In genomic region chr4:46276851-46277581, GRCm38 (mm10) we compare ENCODE assay signal across 8 mouse cellular contexts.
DNase-seq lines count a peak whose midpoint lies in the region; ATAC-seq and TF ChIP-seq lines count a peak whose summit lies in the region.

No protein-coding gene starts in this region.

- peak; percentile 62; the same call in 1 of the 2 replicates for ATAC-seq in embryonic facial prominence, embryonic 11.5 days (replicated peaks; ENCODE audit: insufficient number of reproducible peaks, low FRiP score, low TSS enrichment, low read depth)
- ATAC-seq in intestine, embryonic 14.5 days (replicated peaks; ENCODE audit: low FRiP score, low TSS enrichment, low read depth), result no peak

- H3K27me3 ChIP-seq in liver, adult 2 months (ENCODE audit: control insufficient read depth, insufficient read depth, low read length), result no peaks in the 10 kb centered on the region
- H3K27me3 ChIP-seq in embryonic facial prominence, embryonic 11.5 days (ENCODE audit: control insufficient read depth, insufficient read depth, low read length), result no peaks in the 10 kb centered on the region
- no peaks in the 10 kb centered on the region for H3K27me3 ChIP-seq in intestine, embryonic 14.5 days (replicated peaks; ENCODE audit: control insufficient read depth, insufficient read depth, low read length)

- 25% methylated on average over 19 of the region's 19 CpGs for WGBS in liver, adult 2 months
- 2% methylated on average over 19 of the region's 19 CpGs for WGBS in embryonic facial prominence, embryonic 11.5 days
- WGBS in intestine, embryonic 14.5 days, result 11% methylated on average over 19 of the region's 19 CpGs
- WGBS in lung, adult 2 months, result 14% methylated on average over 19 of the region's 19 CpGs

- no peak for TF ChIP-seq POLR2A in liver, adult 2 months (IDR thresholded peaks at IDR 0.05; ENCODE audit: extremely low read depth, insufficient read depth, low read length)
- no peak for TF ChIP-seq POLR2A in lung, adult 2 months (IDR thresholded peaks at IDR 0.05; ENCODE audit: borderline replicate concordance, extremely low read depth, low read depth, low read length)

- H3K4me1 ChIP-seq in liver, adult 2 months (ENCODE audit: control insufficient read depth, insufficient read depth, low read length), result peaks cover 3% of the 10 kb centered on the region; the same call in 1 of the 2 replicates
- peaks cover 5% of the 10 kb centered on the region; the same call in 1 of the 2 replicates for H3K4me1 ChIP-seq in embryonic facial prominence, embryonic 11.5 days (ENCODE audit: control insufficient read depth, insufficient read depth, low read length)
- no peaks in the 10 kb centered on the region for H3K4me1 ChIP-seq in intestine, embryonic 14.5 days (replicated peaks; ENCODE audit: control insufficient read depth, insufficient read depth, low read length)
- no peaks in the 10 kb centered on the region for H3K4me1 ChIP-seq in lung, adult 2 months (ENCODE audit: control insufficient read depth, insufficient read depth, low read length)

- H3K36me3 ChIP-seq in liver, adult 2 months (ENCODE audit: control insufficient read depth, insufficient read depth, low read length), result no peaks in the 10 kb centered on the region
- no peaks in the 10 kb centered on the region for H3K36me3 ChIP-seq in embryonic facial prominence, embryonic 11.5 days (replicated peaks; ENCODE audit: control insufficient read depth, insufficient read depth, low read depth, low read length)
- no peaks in the 10 kb centered on the region for H3K36me3 ChIP-seq in intestine, embryonic 14.5 days (ENCODE audit: control insufficient read depth, insufficient read depth, low read length)

- H3K4me2 ChIP-seq in embryonic facial prominence, embryonic 11.5 days (ENCODE audit: low read depth, low read length), result peak overlapping the region; percentile 25
- H3K4me2 ChIP-seq in intestine, embryonic 14.5 days (ENCODE audit: low read length), result peak overlapping the region; percentile 26; the same call in 1 of the 2 replicates

- DNase-seq in liver, adult 2 months (ENCODE audit: extremely low read depth, low read depth, low spot score), result peak; percentile 43
- no peak for DNase-seq in liver
- peak; percentile 77 for DNase-seq in embryonic facial prominence, embryonic 11.5 days (ENCODE audit: low spot score)
- DNase-seq in intestine, embryonic 14.5 days (ENCODE audit: low spot score), result no peak
- peak; percentile 23 for DNase-seq in lung, adult 2 months
- DNase-seq in thymus, postnatal 4 days, result peak; percentile 42
- no peak for DNase-seq in c-Kit-positive CD71-positive TER-119-positive erythroid progenitor cells, embryonic 14.5 days (ENCODE audit: low spot score)
- DNase-seq in gastrocnemius, postnatal 10 days, result no peak

- no peak overlapping the region for H3K27ac ChIP-seq in liver, adult 2 months (replicated peaks; ENCODE audit: insufficient read depth, low read depth, low read length)
- 0 out of 2 replicates have a peak overlapping the region, but pooled peaks have one; percentile 13 for H3K27ac ChIP-seq in embryonic facial prominence, embryonic 11.5 days (replicated peaks; ENCODE audit: low read depth, low read length)
- H3K27ac ChIP-seq in intestine, embryonic 14.5 days (ENCODE audit: low read depth), result no peak overlapping the region

- H3K4me3 ChIP-seq in liver, adult 2 months (ENCODE audit: insufficient read depth, low read depth, low read length), result no peak overlapping the region
- no peak overlapping the region for H3K4me3 ChIP-seq in embryonic facial prominence, embryonic 11.5 days (ENCODE audit: low read depth, low read length)
- H3K4me3 ChIP-seq in intestine, embryonic 14.5 days (ENCODE audit: low read depth, low read length), result no peak overlapping the region
- no peak overlapping the region for H3K4me3 ChIP-seq in lung, adult 2 months (replicated peaks; ENCODE audit: extremely low read depth, low read depth, low read length)

- no peaks in the 10 kb centered on the region for H3K9me3 ChIP-seq in embryonic facial prominence, embryonic 11.5 days (replicated peaks; ENCODE audit: control insufficient read depth, low read length)
- H3K9me3 ChIP-seq in intestine, embryonic 14.5 days (ENCODE audit: control insufficient read depth, low read length), result no peaks in the 10 kb centered on the region

- H3K9ac ChIP-seq in liver, adult 2 months (ENCODE audit: low read depth, low read length), result no peak overlapping the region
- peak overlapping the region; percentile 37 for H3K9ac ChIP-seq in embryonic facial prominence, embryonic 11.5 days (replicated peaks; ENCODE audit: low read length)
- H3K9ac ChIP-seq in intestine, embryonic 14.5 days (ENCODE audit: low read length), result no peak overlapping the region

- no peaks in the 10 kb centered on the region for H3K79me2 ChIP-seq in liver, adult 2 months (ENCODE audit: control insufficient read depth, insufficient read depth, low read length)

- TF ChIP-seq CTCF in liver, adult 2 months (IDR thresholded peaks at IDR 0.05; ENCODE audit: low read depth, low read length), result no peak
- TF ChIP-seq CTCF in lung, adult 2 months (IDR thresholded peaks at IDR 0.05; ENCODE audit: insufficient read depth, low read length), result no peak

Comparison
In these comparisons a context has a peak if more than half of its experiments do, and no peak if none do; other contexts are left out.
1. DNase-seq: peak in liver, adult 2 months (single experiment), embryonic facial prominence, embryonic 11.5 days (single experiment), lung, adult 2 months (single experiment) and thymus, postnatal 4 days (single experiment); none in liver (single experiment), intestine, embryonic 14.5 days (single experiment), c-Kit-positive CD71-positive TER-119-positive erythroid progenitor cells, embryonic 14.5 days (single experiment) and gastrocnemius, postnatal 10 days (single experiment).